Mouse (Mus musculus): ENCODE results near the gene Rpp14. TPM values are rescaled to one million over a fixed set of nuclear protein-coding genes. Genes with fewer than 3 reads are reported as not detected.

Gene Rpp14
- polyA plus RNA-seq, 1 experiment = 24.3 TPM

DNA sequence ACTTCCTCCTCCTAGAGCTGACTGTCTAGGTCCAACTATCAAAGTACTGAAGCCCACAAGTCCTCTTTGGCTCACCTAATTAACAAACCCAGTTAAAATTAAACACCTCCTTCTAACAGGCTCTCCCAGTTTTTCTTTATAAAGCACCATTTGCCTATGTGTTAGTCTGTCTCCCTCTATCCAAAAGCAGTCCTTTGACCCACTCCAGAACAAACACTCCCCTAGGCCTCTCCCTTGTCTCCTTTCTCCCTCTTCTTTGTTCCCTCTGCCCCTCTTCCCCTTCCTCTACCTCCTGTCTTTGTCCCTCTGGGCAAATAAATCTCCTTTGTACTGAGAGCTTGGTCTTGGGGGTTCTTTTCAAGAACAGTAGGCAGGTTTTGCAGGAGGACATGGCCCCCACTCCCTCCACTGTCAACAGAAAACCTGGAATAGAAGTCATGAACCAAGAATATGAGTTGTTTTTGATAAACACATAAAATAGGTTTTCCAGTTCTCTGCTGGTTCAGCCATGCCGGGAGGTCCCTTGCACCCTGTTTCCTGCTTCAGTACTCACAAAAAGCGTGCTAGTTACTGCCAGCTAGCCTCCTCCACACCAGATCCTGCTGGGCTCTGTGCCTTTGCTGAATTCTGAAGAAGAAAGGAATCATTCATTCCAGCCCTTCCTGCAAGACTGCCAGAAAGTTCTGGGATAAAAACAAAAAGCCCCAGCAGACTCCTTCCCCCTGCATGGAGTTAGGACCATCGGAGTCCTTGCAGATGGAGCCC lies 17.4 kb upstream of the Rpp14 start:
- TF ChIP-seq CTCF (IDR thresholded peaks at IDR 0.05; ENCODE audit: borderline replicate concordance, extremely low read depth, insufficient read depth, insufficient read length) (no peak), POLR2A (IDR thresholded peaks at IDR 0.05; ENCODE audit: borderline replicate concordance, extremely low read depth, insufficient read depth, insufficient read length, poor library complexity, severe bottlenecking) (no peak)
- DNase-seq (ENCODE audit: low read depth) = peak; percentile 68

DNA sequence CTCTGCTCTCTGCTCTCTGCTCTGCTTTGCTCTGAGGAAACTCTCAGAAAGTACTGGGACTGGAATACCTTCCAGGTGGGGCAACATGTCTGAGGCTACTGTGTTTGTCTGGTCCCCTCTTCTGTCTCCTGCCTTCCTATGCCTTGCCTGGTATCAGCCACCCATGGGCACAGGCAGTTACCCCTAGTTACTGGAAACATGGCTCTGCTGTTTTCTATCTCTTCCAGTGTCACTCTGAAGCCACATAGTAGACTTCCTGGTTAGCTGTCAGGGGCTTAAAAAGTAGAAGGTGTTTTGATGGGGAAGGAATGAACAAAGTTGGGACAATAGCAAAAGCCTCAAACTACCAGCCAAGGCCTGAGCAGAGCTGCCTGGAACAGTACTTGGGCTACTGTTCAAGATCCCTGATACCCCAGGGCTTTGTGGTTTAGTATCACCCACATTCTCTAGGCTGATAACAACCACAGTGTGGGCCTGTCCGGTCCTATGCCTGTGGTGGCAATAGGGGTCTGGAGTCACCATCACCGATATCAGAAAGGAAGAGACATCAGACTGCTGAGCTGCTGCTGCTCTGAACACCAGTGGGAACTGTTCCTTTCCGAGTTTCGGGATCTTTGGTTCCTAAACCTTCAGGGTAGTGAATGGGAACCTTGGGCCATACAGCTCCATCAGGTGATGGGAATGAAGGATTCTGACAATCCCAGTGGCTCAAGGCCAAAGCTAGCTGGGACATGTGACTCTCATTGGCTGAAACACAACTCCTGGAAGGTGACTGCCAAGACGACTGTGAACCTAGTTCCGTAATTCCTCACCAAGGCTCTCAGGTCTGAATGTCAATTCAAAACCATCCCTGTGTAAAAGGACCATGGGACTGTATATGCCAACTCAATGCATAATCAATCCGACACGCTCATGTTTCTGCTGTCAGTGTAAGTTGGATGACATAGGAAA lies 16.1 kb upstream of the Rpp14 start:
- no peak for TF ChIP-seq CTCF (IDR thresholded peaks at IDR 0.05; ENCODE audit: borderline replicate concordance, extremely low read depth, insufficient read depth, insufficient read length)
- no peak for TF ChIP-seq POLR2A (IDR thresholded peaks at IDR 0.05; ENCODE audit: borderline replicate concordance, extremely low read depth, insufficient read depth, insufficient read length, poor library complexity, severe bottlenecking)
- DNase-seq (ENCODE audit: low read depth) = peak; percentile 8

DNA sequence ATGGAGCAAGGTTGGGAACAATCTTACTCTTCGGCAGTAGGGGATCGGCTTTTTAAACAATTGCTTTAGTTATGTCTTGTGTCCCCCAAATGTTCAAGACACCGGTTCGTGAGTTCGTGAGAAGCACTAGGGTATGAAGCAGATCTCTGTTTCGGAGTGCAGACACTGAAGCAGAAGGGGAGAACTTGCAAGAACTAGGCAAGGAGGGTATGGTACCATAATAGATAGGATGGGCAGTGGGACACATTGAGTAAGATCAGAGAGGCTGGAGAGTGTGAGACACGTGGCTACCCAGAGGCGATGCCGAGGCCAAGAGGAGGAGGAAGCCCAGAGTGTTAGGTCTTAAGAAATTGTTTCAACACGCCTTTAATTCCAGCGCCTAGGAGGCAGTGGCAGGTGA lies 551 bp downstream of the Rpp14 start:
- no peak for TF ChIP-seq POLR2A (IDR thresholded peaks at IDR 0.05; ENCODE audit: borderline replicate concordance, extremely low read depth, insufficient read depth, insufficient read length, poor library complexity, severe bottlenecking)
- no peak for TF ChIP-seq CTCF (IDR thresholded peaks at IDR 0.05; ENCODE audit: borderline replicate concordance, extremely low read depth, insufficient read depth, insufficient read length)
- DNase-seq (ENCODE audit: low read depth) = no peak

DNA sequence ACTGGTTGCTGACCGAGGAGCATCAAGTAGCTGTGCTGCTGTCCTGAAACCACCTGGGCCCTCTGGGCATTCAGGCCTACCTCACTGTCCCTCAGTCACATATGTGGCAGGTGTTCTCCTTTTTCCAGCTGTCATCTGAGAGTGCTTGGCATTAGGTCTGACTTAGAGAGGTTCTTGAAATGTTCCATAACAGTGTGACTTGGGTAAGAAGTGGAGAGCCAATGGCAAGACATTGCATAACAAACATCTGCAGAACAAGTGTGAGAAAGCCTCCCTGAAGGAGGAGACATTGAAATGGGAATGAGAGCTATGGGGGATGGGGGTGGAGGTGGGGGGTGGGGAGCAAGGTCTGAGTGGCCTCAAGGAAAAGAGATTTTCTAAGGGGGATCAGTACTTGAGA lies 2.8 kb downstream of the Rpp14 start:
- TF ChIP-seq CTCF (IDR thresholded peaks at IDR 0.05; ENCODE audit: borderline replicate concordance, extremely low read depth, insufficient read depth, insufficient read length) = no peak
- no peak for TF ChIP-seq POLR2A (IDR thresholded peaks at IDR 0.05; ENCODE audit: borderline replicate concordance, extremely low read depth, insufficient read depth, insufficient read length, poor library complexity, severe bottlenecking)
- DNase-seq (ENCODE audit: low read depth) = no peak

DNA sequence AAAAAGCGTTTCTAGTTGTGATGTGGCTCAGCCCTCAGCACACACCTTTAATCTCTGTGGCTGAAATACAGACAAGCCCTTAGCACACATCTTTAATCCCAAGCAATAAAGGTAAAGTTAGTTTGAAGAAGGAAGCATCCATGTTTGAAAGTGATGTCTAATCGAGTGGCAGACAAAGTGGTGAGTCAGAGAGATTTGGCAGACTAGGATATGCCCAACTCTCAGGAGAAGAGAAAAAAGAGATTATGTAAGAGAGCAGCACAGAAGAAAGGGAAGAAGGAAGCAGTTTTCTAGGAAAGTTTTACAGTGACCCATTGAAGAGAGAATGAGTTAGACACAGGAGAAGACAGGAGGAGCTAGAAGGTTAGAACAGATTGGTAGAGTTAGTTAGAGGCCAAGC lies 8.8 kb downstream of the Rpp14 start:
- TF ChIP-seq CTCF (IDR thresholded peaks at IDR 0.05; ENCODE audit: borderline replicate concordance, extremely low read depth, insufficient read depth, insufficient read length) = no peak
- TF ChIP-seq POLR2A (IDR thresholded peaks at IDR 0.05; ENCODE audit: borderline replicate concordance, extremely low read depth, insufficient read depth, insufficient read length, poor library complexity, severe bottlenecking) = no peak

DNA sequence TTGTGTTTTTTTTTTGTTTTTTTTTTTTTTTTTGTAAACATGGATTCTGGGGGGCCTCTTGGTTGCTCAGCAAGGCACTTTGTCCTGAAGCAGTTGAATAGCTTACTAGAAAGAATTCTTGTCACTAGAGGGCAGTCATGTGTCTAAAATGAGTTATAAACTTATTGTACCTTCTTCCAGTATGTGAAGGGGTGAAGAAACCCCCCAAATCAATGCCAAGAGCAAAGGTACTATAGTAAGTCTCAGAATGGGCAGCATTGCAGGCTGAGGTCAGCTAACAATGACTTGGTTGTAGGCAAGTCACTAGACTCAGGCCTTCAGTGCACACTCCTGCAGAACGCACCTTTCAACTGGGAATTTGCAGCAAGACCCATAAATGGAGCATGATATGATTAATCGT lies 12.4 kb downstream of the Rpp14 start:
- DNase-seq (ENCODE audit: low read depth) = peak; percentile 82
- no peak for TF ChIP-seq POLR2A (IDR thresholded peaks at IDR 0.05; ENCODE audit: borderline replicate concordance, extremely low read depth, insufficient read depth, insufficient read length, poor library complexity, severe bottlenecking)
- peak; percentile 6; the same call in 1 of the 2 replicates for TF ChIP-seq CTCF (IDR thresholded peaks at IDR 0.05; ENCODE audit: borderline replicate concordance, extremely low read depth, insufficient read depth, insufficient read length)

More for the DNA sequence above, 8.8 kb downstream of the Rpp14 start:
- DNase-seq (ENCODE audit: low read depth) = no peak

DNA sequence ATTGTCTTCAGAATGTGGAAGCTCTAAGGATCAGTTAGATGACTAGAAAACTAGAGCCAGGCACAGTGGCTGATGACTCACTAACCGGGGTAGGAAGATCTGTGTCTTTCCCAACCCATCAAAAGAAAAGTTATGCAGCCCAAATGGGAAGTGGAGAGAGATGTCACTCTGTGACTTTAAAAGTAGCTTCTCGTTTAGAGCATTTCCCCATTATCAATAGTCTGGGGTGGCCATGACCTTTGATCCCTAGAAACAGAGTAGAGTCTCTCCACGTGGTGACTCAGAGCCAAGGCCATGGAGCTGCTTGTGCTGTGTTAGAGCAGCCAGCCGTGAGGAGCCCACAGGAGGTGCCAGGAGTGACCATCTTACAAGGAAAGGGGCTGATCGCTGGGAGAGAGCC lies 13.3 kb downstream of the Rpp14 start:
- TF ChIP-seq POLR2A (IDR thresholded peaks at IDR 0.05; ENCODE audit: borderline replicate concordance, extremely low read depth, insufficient read depth, insufficient read length, poor library complexity, severe bottlenecking) = no peak
- TF ChIP-seq CTCF (IDR thresholded peaks at IDR 0.05; ENCODE audit: borderline replicate concordance, extremely low read depth, insufficient read depth, insufficient read length) = no peak
- DNase-seq (ENCODE audit: low read depth) = no peak

DNA sequence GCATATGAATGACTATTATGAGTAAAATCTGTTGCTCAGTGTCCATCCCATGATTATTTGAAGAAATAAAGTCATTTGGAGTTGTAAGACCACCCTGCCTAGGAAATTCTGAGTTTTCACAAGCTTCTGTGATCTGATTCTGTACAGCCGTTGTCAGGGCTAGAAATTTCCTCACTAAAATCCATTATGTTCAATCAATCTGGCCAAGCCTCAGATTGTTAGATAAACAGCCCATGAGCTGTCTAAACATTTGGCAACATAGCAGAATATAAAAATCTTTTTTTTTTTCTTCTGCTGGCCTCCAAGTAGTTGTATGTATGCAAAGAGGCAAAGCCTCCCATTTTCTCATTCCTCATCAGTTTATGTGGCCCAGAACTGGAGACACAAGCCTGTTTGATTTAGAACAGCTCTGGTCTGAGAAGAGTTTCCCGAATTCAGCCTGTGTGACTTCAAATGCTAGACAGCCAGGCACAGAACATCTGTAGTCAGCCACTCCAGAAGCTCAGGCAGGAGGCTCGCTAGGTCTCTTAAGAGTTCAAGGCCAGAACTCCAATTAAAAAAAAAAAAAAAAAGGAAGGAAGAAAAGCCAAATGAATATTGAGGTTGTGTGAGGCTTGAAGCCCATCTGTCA lies 14.9 kb downstream of the Rpp14 start:
- TF ChIP-seq POLR2A (IDR thresholded peaks at IDR 0.05; ENCODE audit: borderline replicate concordance, extremely low read depth, insufficient read depth, insufficient read length, poor library complexity, severe bottlenecking) (no peak), CTCF (IDR thresholded peaks at IDR 0.05; ENCODE audit: borderline replicate concordance, extremely low read depth, insufficient read depth, insufficient read length) (no peak)

DNA sequence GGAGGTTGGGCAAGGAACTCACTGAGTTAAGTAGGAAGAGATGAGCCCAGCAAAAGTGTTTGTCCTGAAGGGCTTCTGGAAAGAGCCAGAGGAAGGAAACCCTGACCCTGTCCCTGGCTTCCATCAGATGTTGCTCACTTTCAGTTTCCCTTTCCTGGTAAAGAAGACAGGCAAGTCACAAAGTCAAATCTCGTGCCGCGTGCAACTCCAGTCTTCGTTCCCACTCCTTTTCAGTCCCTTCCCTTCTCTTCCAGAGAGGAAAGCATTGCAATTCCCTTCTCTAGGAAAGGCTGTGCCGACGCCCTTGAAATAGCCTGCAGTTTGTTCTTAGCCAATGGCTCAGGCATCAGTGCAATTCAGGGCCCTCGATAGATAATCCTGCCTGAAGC lies 15.4 kb downstream of the Rpp14 start:
- no peak for DNase-seq (ENCODE audit: low read depth)
- TF ChIP-seq POLR2A (IDR thresholded peaks at IDR 0.05; ENCODE audit: borderline replicate concordance, extremely low read depth, insufficient read depth, insufficient read length, poor library complexity, severe bottlenecking) = no peak
- TF ChIP-seq CTCF (IDR thresholded peaks at IDR 0.05; ENCODE audit: borderline replicate concordance, extremely low read depth, insufficient read depth, insufficient read length) = no peak

More for the DNA sequence above, 14.9 kb downstream of the Rpp14 start:
- DNase-seq (ENCODE audit: low read depth) = no peak

DNA sequence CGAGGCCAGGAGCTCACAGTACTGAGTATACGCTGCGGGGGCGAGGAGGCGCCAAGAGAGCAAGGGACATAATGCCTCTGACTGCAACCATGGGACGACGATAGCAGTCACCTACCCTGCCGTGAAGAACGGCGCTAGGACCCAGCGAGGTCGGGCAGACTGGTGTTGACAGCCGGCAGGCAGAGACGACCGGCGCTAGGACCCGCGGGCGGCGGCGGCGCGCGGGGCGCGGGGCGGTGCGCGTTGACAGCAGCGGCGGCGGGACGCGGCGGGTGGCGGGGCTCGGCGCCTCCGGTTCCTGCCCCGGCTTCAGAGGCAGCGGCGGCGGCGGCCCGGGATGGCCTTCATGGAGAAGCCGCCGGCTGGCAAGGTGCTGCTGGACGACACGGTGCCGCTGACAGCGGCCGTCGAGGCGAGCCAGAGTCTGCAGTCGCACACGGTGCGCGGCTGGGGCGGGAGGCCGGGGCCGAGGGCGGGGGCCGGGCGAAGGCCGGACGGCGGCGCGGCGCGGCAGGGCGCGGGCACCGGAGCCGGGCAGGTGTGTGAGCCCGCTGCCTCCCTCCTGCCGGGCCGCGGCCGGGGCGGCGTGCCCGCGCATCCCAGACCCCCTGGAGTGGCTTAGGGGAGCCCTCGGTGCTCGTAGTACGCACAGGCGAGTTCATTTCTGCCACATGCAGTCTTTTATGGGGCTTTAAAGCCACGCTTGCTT lies 18.0 kb downstream of the Rpp14 start, which contains the start of gene Pxk:
Gene Pxk, plus strand, starts transcription at position 234 of the 709 bp plus-strand sequence.
- DNase-seq (ENCODE audit: low read depth) = peak; percentile 97
- TF ChIP-seq POLR2A (IDR thresholded peaks at IDR 0.05; ENCODE audit: borderline replicate concordance, extremely low read depth, insufficient read depth, insufficient read length, poor library complexity, severe bottlenecking) (peak; percentile 57), CTCF (IDR thresholded peaks at IDR 0.05; ENCODE audit: borderline replicate concordance, extremely low read depth, insufficient read depth, insufficient read length) (no peak)
